Mouse (Mus musculus) adrenal gland, postnatal 25 days (tissue): ENCODE measurements around the gene Mrpl3. TPM values are rescaled to one million over a fixed set of nuclear protein-coding genes. Genes with fewer than 3 reads are reported as not detected.
"Not testable (repeated sequence)": the region's sequence is repeated elsewhere in the genome, so short reads cannot be mapped to it uniquely, and the experiment has no call there.

Experiments
- DNase-seq: peaks from one replicate; pipeline ENCODE4 v3.0.0; 2021; ENCODE audit warnings: mixed read lengths
- long read RNA-seq: library from polyadenylated mRNA; stranded (forward); transcript quantifications from one replicate; pipeline ENCODE4 v2.0.0, GENCODE M21; 2021
- total RNA-seq: library from RNA; stranded (reverse); gene quantifications from 2 replicates; pipeline ENCODE4 v1.2.3, GENCODE M21; 2021

The Mrpl3 gene
- 75.9 and 78.0 TPM in 2 replicates for total RNA-seq
- long read RNA-seq, transcript Mrpl3-201 (10 exons, 3,972 nt), result major isoform, 83 of 94 reads
- long read RNA-seq, partial matches to known transcripts, result 1 of 94 reads
- long read RNA-seq, other reads (novel, unspliced or antisense), result 6 of 94 reads

DNA sequence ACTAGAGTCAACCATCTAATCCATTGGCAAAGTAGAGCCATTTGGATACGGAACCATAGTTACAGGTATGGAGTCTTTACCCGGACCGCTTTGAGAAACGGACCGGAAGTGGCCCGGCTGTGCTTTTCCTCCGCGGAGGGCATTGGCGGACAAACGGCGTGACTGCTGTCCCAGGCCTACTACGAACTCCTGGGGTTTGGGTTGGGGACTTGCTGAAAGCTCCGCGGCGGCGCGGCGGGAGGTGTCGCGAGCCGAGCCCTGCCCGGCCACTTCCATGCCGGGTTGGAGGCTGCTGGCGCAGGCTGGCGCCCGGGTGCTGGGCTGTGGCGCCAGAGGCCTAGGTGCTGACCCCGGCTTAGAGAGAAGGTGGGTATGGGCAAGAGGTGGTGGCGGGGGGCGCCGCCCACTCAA is at the start of gene Mrpl3:
Gene Mrpl3 (plus strand): TSS at position 93 of the 411 bp plus-strand sequence.
- DNase-seq, result peak; percentile 83

DNA sequence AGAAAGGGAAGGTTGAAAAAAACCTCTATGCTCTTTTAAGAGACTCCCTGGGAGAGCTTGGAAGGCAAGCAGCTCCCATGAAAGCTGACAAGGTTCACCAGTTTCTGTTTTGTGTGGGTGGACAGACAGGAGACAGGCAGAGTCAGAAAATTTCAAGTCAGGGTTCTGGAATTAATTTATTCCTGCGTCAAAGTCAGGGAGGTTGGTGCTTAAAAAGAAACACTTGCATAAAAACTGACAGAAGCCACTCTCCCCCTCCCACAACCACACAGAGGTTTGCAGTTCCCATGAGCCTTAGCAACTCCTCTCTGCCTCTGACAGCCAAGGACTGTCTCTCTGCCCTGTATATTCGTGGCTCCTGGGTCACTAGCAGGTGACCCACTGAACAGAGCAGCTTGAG is 42.3 kb upstream of the Mrpl3 start:
- no peak for DNase-seq

- peak; percentile 3 for DNase-seq
Observed at GRCm38 (mm10) chr9:105018186-105018585, 34.9 kb upstream of the Mrpl3 start.

DNA sequence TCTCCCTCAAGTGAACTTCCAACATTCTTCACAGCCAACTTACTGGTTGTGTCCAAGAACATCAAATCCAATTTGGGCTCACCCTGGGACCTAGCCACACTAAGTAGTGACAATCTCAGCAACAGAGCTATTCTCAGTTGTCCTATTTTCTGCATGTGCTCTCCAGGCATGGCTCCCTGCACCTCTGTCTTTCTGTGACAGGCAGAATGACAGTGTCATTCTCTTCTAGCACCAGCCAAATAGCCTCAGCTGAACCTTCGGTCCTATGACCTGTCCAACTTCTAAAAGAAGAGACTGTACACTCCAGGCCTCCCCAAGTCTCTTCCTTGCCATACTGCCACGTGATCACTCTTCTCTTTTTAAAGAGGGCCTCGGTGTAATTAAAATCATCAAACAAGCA is 24.7 kb upstream of the Mrpl3 start:
- DNase-seq, result no peak

- DNase-seq, result no peak
Observed at GRCm38 (mm10) chr9:105032572-105032971, 20.5 kb upstream of the Mrpl3 start.

GRCm38 (mm10) chr9:105033641-105034040 is 19.4 kb upstream of the Mrpl3 start:
- DNase-seq, result no peak

DNA sequence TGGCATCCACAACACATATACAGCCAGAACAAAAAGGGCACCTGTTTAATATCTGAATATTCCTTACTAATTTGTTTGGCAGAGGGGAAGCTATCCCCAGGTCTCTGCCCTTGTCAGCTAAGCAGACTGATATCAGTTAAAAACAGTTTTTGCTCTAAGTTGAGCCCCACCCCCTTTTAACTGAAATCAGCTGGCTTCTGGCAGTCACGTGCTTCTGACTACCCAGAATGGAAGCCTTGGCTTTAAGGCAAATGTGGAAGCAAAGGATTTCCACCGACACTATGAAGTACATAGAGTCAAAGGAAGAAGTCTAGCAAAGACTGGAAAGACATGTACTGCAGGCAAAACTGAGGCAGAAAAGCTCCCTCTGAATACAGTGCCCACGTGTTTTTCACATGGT is 15.2 kb upstream of the Mrpl3 start:
- no peak for DNase-seq

DNA sequence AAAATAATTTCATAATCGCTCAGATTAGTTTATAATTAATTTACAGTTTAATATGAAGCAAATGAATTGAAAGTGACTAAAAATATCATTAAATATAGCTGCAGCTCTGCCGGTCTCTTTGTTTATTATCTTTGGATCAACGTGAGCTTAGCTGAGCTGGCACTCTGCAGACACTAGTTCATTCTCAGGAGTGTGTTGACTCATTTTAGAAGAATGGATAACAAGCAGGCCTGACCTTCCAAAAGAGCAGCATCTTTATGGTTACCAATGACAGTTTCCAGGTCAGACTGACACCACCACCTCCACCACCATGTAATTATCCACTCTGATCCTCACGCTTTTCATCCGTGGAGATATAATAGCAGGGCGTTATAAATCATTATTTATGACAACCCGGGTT is 7.0 kb upstream of the Mrpl3 start:
- no peak for DNase-seq

- no peak for DNase-seq
Observed at GRCm38 (mm10) chr9:105048351-105048750, 4.7 kb upstream of the Mrpl3 start.

- DNase-seq, result no peak
Observed at GRCm38 (mm10) chr9:105049636-105050035, 3.4 kb upstream of the Mrpl3 start.

GRCm38 (mm10) chr9:105050257-105050656 is 2.8 kb upstream of the Mrpl3 start:
- DNase-seq, result no peak

- DNase-seq, result no peak
Observed at GRCm38 (mm10) chr9:105053812-105054211, 773 bp downstream of the Mrpl3 start.

- DNase-seq, result no peak
Observed at GRCm38 (mm10) chr9:105069106-105069505, 16.1 kb downstream of the Mrpl3 start.

DNA sequence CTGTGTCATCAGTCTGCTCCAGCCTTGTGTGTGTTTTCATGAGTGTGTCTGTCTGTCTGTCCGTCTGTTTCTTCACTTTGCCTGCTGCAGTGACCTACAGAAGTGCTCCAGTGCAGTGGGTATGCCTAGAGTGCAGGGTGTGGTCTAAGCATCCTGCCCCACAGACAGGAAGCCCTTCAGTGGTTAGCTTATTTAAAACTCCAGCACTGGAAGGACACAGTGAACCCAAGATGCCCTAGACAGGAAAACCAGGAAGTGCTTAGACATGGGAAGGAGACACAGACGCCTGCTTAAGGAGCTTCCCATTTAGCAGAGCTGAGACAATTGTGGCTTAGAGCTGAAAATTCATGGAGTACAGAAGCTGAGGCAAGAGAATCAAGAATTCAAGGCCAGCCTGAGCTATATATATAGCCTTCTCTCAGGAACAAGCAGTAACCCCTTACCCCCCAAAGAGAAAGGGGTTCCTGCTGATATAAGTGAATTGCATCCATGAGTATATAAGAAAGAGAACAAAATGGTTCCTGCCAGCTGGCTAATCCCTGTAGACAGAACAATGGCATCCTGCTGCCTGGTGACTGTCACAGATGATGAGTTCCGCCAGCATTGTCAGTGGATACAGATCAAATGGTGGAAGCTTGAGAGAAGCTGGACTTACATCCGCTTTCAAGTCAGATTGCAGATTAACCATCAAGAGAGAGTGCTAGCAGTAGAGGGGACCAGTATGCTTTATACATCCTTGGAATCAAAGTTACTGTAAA is 20.1 kb downstream of the Mrpl3 start:
- no peak for DNase-seq

DNA sequence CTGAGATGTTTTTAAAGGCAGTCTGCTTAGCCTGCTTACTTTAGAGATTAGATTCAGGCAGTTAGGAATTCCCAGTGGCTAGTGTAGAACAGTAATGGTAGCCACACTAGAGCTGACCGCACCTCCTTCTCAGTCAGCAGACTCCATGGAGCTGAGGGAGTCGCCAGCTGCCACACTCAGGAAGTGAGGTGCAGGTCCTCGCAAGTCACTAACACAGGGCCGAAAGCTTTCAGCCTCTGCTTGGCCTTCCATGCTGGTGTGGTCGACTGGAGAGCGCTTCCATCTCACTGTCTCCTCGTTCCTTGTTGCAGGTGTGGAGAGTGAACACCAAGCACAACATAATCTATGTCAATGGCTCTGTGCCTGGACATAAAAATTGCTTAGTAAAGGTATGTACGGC is 21.8 kb downstream of the Mrpl3 start:
- no peak for DNase-seq

- DNase-seq, result peak; percentile 43
Observed at GRCm38 (mm10) chr9:105076756-105077424, 23.9 kb downstream of the Mrpl3 start.

- no peak for DNase-seq
Observed at GRCm38 (mm10) chr9:105078460-105078859, 25.4 kb downstream of the Mrpl3 start.

DNA sequence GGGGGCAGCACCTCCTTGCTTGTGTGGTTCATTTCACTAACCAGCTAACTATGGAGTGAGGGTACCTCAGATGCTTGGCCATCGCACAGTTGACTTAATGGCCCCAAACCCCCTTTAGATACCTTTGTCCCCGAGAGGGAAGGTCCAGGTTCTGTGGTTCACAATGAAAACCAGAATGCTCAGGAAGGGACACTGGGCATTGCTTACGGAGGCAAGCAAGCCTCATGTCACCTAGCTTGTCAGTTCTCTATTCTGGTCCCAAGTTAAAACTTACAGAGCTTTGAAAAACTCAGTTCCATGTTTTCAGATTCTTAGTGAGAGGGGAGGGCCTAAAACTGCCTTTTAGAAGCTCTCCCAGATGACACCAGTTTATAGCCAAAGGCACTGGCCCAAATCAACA is 27.2 kb downstream of the Mrpl3 start:
- no peak for DNase-seq

GRCm38 (mm10) chr9:105100807-105101570 is 48.0 kb downstream of the Mrpl3 start:
- DNase-seq, result no peak

GRCm38 (mm10) chr9:105101911-105102310 is 48.9 kb downstream of the Mrpl3 start:
- no peak for DNase-seq

- no peak for DNase-seq
Observed at GRCm38 (mm10) chr9:105103893-105104292, 50.9 kb downstream of the Mrpl3 start.

- not testable (repeated sequence) for DNase-seq
Observed at GRCm38 (mm10) chr9:105125206-105125605, 72.2 kb downstream of the Mrpl3 start.
